In genomic region chr1:179122476-179123229, GRCm38 (mm10) we compare ENCODE assay signal across 15 mouse cellular contexts.
DNase-seq lines count a peak whose midpoint lies in the region; ATAC-seq and TF ChIP-seq lines count a peak whose summit lies in the region.
"Had no signal": no experiment of that assay in that cellular context is flagged by ENCODE, and none has a peak within 500 bp of the region (broad histone marks: within the 10 kb centered on the region; RNA-seq: fewer than 3 reads in every experiment).

No protein-coding gene starts in this region.

- no peak for TF ChIP-seq EP300 in liver, postnatal 0 days (IDR thresholded peaks at IDR 0.05; ENCODE audit: low read depth)

- ATAC-seq in forebrain, embryonic 16.5 days, result peak; percentile 58; the same call in 1 of the 2 replicates
- no peak; the same call in 1 of the 2 replicates for ATAC-seq in forebrain, embryonic 15.5 days (replicated peaks)
- 0 out of 2 replicates have a peak, but pooled peaks have one; percentile 27 for ATAC-seq in midbrain, embryonic 12.5 days (ENCODE audit: low FRiP score, low read depth)
- ATAC-seq in midbrain, embryonic 11.5 days (ENCODE audit: low FRiP score), result no peak
- peak; percentile 75 for ATAC-seq in megakaryocyte progenitor cell, adult 5-6 weeks (replicated peaks; ENCODE audit: poor library complexity)
- ATAC-seq in liver, postnatal 0 days, result no peak
- ATAC-seq: midbrain, embryonic 16.5 days had no signal

- 0 out of 2 replicates have a peak, but pooled peaks cover 3% of the 10 kb centered on the region for H3K27me3 ChIP-seq in forebrain, embryonic 16.5 days (replicated peaks; ENCODE audit: control insufficient read depth, insufficient read depth, low read length)
- H3K27me3 ChIP-seq in forebrain, embryonic 15.5 days, result no peaks in the 10 kb centered on the region
- no peaks in the 10 kb centered on the region; the same call in 1 of the 2 replicates for H3K27me3 ChIP-seq in midbrain, embryonic 12.5 days
- H3K27me3 ChIP-seq in midbrain, embryonic 11.5 days (ENCODE audit: control insufficient read depth, insufficient read depth, low read length), result no peaks in the 10 kb centered on the region
- H3K27me3 ChIP-seq in liver, postnatal 0 days (ENCODE audit: insufficient read depth, low read length), result no peaks in the 10 kb centered on the region
- H3K27me3 ChIP-seq: hindbrain, embryonic 15.5 days; limb, embryonic 15.5 days had no signal

- H3K4me3 ChIP-seq in forebrain, embryonic 16.5 days (replicated peaks; ENCODE audit: low read length), result no peak overlapping the region
- no peak overlapping the region for H3K4me3 ChIP-seq in forebrain, embryonic 15.5 days
- H3K4me3 ChIP-seq in midbrain, embryonic 12.5 days, result no peak overlapping the region
- no peak overlapping the region for H3K4me3 ChIP-seq in midbrain, embryonic 11.5 days (ENCODE audit: low read depth, low read length)
- H3K4me3 ChIP-seq in liver, postnatal 0 days (ENCODE audit: low read depth, low read length), result no peak overlapping the region
- H3K4me3 ChIP-seq: heart, embryonic 10.5 days; hindbrain, embryonic 15.5 days; limb, embryonic 15.5 days had no signal

- no peaks in the 10 kb centered on the region for H3K9me3 ChIP-seq in forebrain, embryonic 16.5 days (ENCODE audit: control insufficient read depth, low read length)
- no peaks in the 10 kb centered on the region for H3K9me3 ChIP-seq in forebrain, embryonic 15.5 days
- no peaks in the 10 kb centered on the region for H3K9me3 ChIP-seq in midbrain, embryonic 12.5 days
- no peaks in the 10 kb centered on the region for H3K9me3 ChIP-seq in midbrain, embryonic 11.5 days (ENCODE audit: control insufficient read depth, low read length)
- H3K9me3 ChIP-seq in liver, postnatal 0 days (ENCODE audit: low read length), result no peaks in the 10 kb centered on the region
- H3K9me3 ChIP-seq: heart, embryonic 10.5 days; hindbrain, embryonic 15.5 days; limb, embryonic 15.5 days had no signal

- WGBS in forebrain, embryonic 16.5 days, result 52% methylated on average over 11 of the region's 11 CpGs
- 65% methylated on average over 11 of the region's 11 CpGs for WGBS in forebrain, embryonic 15.5 days
- 86% methylated on average over 11 of the region's 11 CpGs for WGBS in midbrain, embryonic 12.5 days
- WGBS in midbrain, embryonic 11.5 days, result 85% methylated on average over 11 of the region's 11 CpGs
- 69% methylated on average over 11 of the region's 11 CpGs for WGBS in liver, postnatal 0 days (ENCODE audit: insufficient replicate concordance)

- H3K4me2 ChIP-seq in forebrain, embryonic 16.5 days (ENCODE audit: low read length), result no peak overlapping the region
- H3K4me2 ChIP-seq in forebrain, embryonic 15.5 days (replicated peaks), result no peak overlapping the region
- no peak overlapping the region for H3K4me2 ChIP-seq in midbrain, embryonic 12.5 days (replicated peaks)
- H3K4me2 ChIP-seq in midbrain, embryonic 11.5 days, result no peak overlapping the region
- no peak overlapping the region for H3K4me2 ChIP-seq in liver, postnatal 0 days (ENCODE audit: low read depth, low read length)
- H3K4me2 ChIP-seq: hindbrain, embryonic 15.5 days; limb, embryonic 15.5 days had no signal

- no peak overlapping the region for H3K27ac ChIP-seq in forebrain, embryonic 16.5 days (ENCODE audit: low read length)
- no peak overlapping the region for H3K27ac ChIP-seq in forebrain, embryonic 15.5 days (replicated peaks)
- H3K27ac ChIP-seq in midbrain, embryonic 12.5 days (replicated peaks), result no peak overlapping the region
- H3K27ac ChIP-seq in midbrain, embryonic 11.5 days (ENCODE audit: low read depth, low read length), result no peak overlapping the region
- no peak overlapping the region for H3K27ac ChIP-seq in liver, postnatal 0 days (ENCODE audit: low read depth)
- H3K27ac ChIP-seq: heart, embryonic 10.5 days; hindbrain, embryonic 15.5 days; limb, embryonic 15.5 days had no signal

- TF ChIP-seq CTCF in liver, postnatal 0 days (IDR thresholded peaks at IDR 0.05; ENCODE audit: low read depth), result no peak

- H3K9ac ChIP-seq in forebrain, embryonic 16.5 days (replicated peaks; ENCODE audit: low read depth, low read length), result no peak overlapping the region
- no peak overlapping the region for H3K9ac ChIP-seq in forebrain, embryonic 15.5 days (replicated peaks)
- no peak overlapping the region for H3K9ac ChIP-seq in midbrain, embryonic 12.5 days (replicated peaks)
- H3K9ac ChIP-seq in midbrain, embryonic 11.5 days (ENCODE audit: low read length), result no peak overlapping the region
- H3K9ac ChIP-seq in liver, postnatal 0 days (replicated peaks), result no peak overlapping the region
- H3K9ac ChIP-seq: hindbrain, embryonic 15.5 days; limb, embryonic 15.5 days had no signal

- 0 out of 2 replicates have a peak, but pooled peaks cover 2% of the 10 kb centered on the region for H3K4me1 ChIP-seq in forebrain, embryonic 16.5 days (replicated peaks; ENCODE audit: control insufficient read depth, insufficient read depth, low read length)
- H3K4me1 ChIP-seq in forebrain, embryonic 15.5 days, result peaks cover 3% of the 10 kb centered on the region; the same call in 1 of the 2 replicates
- H3K4me1 ChIP-seq in midbrain, embryonic 12.5 days, result peaks cover 10% of the 10 kb centered on the region
- H3K4me1 ChIP-seq in midbrain, embryonic 11.5 days (ENCODE audit: control insufficient read depth, insufficient read depth, low read length), result peaks cover 8% of the 10 kb centered on the region
- no peaks in the 10 kb centered on the region for H3K4me1 ChIP-seq in liver, postnatal 0 days (ENCODE audit: insufficient read depth)
- H3K4me1 ChIP-seq: hindbrain, embryonic 15.5 days; limb, embryonic 15.5 days had no signal

- no peaks in the 10 kb centered on the region for H3K36me3 ChIP-seq in forebrain, embryonic 16.5 days (ENCODE audit: control insufficient read depth, insufficient read depth)
- H3K36me3 ChIP-seq in forebrain, embryonic 15.5 days, result no peaks in the 10 kb centered on the region
- H3K36me3 ChIP-seq in midbrain, embryonic 12.5 days, result no peaks in the 10 kb centered on the region
- H3K36me3 ChIP-seq in midbrain, embryonic 11.5 days (ENCODE audit: control insufficient read depth, insufficient read depth, low read length), result no peaks in the 10 kb centered on the region
- no peaks in the 10 kb centered on the region for H3K36me3 ChIP-seq in liver, postnatal 0 days (replicated peaks; ENCODE audit: insufficient read depth, low read length)
- H3K36me3 ChIP-seq: heart, embryonic 10.5 days; hindbrain, embryonic 15.5 days; limb, embryonic 15.5 days had no signal

- no peak for DNase-seq in midbrain, embryonic 11.5 days (ENCODE audit: low spot score, missing footprints)
- peak; percentile 81 for DNase-seq in cerebellum, adult 9-11 months
- no peak for DNase-seq in liver, postnatal 0 days
- no peak for DNase-seq in frontal cortex, postnatal 25 days (ENCODE audit: low spot score in 2 of 2)
- DNase-seq: adrenal gland, postnatal 36 days; B cell, adult 2 months; kidney, postnatal 25 days had no signal

Comparison
In these comparisons a context has a peak if more than half of its experiments do, and no peak if none do; other contexts are left out.
1. ATAC-seq: peak in forebrain, embryonic 16.5 days (single experiment), midbrain, embryonic 12.5 days (single experiment) and megakaryocyte progenitor cell, adult 5-6 weeks (single experiment); none in forebrain, embryonic 15.5 days (single experiment), midbrain, embryonic 11.5 days (single experiment) and liver, postnatal 0 days (single experiment).